Mouse (Mus musculus) heart, postnatal 0 days (tissue): Measurements from ENCODE around the gene Amd1.

Experiments
- CTCF ChIP-seq: IDR thresholded peaks from 2 replicates; pipeline ENCODE4 v1.5.1; 2016; ENCODE audit warnings: antibody characterized with exemption, control low read depth, low read depth
- EP300 ChIP-seq: IDR thresholded peaks from 2 replicates; pipeline ENCODE4 v1.6.1; 2016; ENCODE audit warnings: antibody characterized with exemption, low read depth

- TF ChIP-seq EP300 (no peak), CTCF (no peak)
Observed at GRCm38 (mm10) chr10:40330262-40330661, 28.3 kb upstream of the Amd1 start.
